Comparison of ENCODE assay signal across 11 mouse cellular contexts in the genomic region with DNA sequence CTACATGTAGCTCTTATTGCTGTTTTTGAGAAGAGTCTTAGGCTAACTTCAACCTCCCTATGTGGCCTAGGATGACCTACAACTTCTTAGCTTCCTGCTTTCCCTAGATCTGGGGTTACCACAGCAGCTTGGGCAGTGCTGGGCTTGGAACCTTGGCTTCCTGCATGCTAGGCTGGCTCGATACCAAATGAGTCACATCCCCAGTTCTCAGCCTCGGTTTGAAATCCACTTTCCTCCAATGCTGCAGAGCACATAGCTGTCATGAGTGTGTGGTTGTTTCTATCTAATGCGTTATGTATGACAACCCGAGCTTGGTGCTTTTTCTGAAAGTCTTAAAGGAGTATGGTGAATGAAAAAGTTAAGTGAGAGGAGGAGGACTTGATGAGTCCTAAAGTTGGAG. TPM values are rescaled to one million over a fixed set of nuclear protein-coding genes. Genes with fewer than 3 reads are reported as not detected.
DNase-seq lines count a peak whose midpoint lies in the region; ATAC-seq and TF ChIP-seq lines count a peak whose summit lies in the region.
"Had no signal": no experiment of that assay in that cellular context is flagged by ENCODE, and none has a peak within 500 bp of the region (broad histone marks: within the 10 kb centered on the region; RNA-seq: fewer than 3 reads in every experiment).

No protein-coding gene starts in this region.

- no peak for TF ChIP-seq CTCF in lung, embryonic 14.5 days (IDR thresholded peaks at IDR 0.05; ENCODE audit: low read depth)

- H3K4me3 ChIP-seq in heart, embryonic 11.5 days (ENCODE audit: low read depth, low read length), result no peak overlapping the region
- H3K4me3 ChIP-seq in lung, embryonic 14.5 days (ENCODE audit: low read depth, low read length), result no peak overlapping the region
- H3K4me3 ChIP-seq: hindbrain, embryonic 15.5 days had no signal

- H3K27ac ChIP-seq in heart, embryonic 11.5 days (ENCODE audit: low read depth, low read length), result no peak overlapping the region
- no peak overlapping the region for H3K27ac ChIP-seq in lung, embryonic 14.5 days (ENCODE audit: low read depth)
- H3K27ac ChIP-seq: hindbrain, embryonic 15.5 days; macrophage had no signal

- no peaks in the 10 kb centered on the region for H3K4me1 ChIP-seq in heart, embryonic 11.5 days (ENCODE audit: control insufficient read depth, insufficient read depth, low read length)
- no peaks in the 10 kb centered on the region for H3K4me1 ChIP-seq in lung, embryonic 14.5 days (ENCODE audit: insufficient read depth)
- H3K4me1 ChIP-seq: hindbrain, embryonic 15.5 days had no signal

- WGBS in heart, embryonic 11.5 days (ENCODE audit: insufficient replicate concordance), result 63% methylated on average over 4 of the region's 4 CpGs
- WGBS in lung, embryonic 14.5 days, result 70% methylated on average over 4 of the region's 4 CpGs

- no peaks in the 10 kb centered on the region for H3K27me3 ChIP-seq in heart, embryonic 11.5 days (ENCODE audit: control insufficient read depth, insufficient read depth, low read length)
- no peaks in the 10 kb centered on the region for H3K27me3 ChIP-seq in lung, embryonic 14.5 days (ENCODE audit: insufficient read depth, low read length)
- H3K27me3 ChIP-seq: hindbrain, embryonic 15.5 days had no signal

- no peaks in the 10 kb centered on the region for H3K9me3 ChIP-seq in heart, embryonic 11.5 days (replicated peaks; ENCODE audit: control insufficient read depth, low read length)
- H3K9me3 ChIP-seq in lung, embryonic 14.5 days (ENCODE audit: low read depth, low read length), result no peaks in the 10 kb centered on the region
- H3K9me3 ChIP-seq: hindbrain, embryonic 15.5 days had no signal

- no peaks in the 10 kb centered on the region for H3K36me3 ChIP-seq in heart, embryonic 11.5 days (ENCODE audit: control insufficient read depth, insufficient read depth, low read length)
- H3K36me3 ChIP-seq in lung, embryonic 14.5 days (ENCODE audit: insufficient read depth), result no peaks in the 10 kb centered on the region
- H3K36me3 ChIP-seq: hindbrain, embryonic 15.5 days had no signal

- peak; percentile 70 to 77 for DNase-seq in heart, adult 18-20 months
- DNase-seq in NIH3T3 (ENCODE audit: low read depth), result peak; percentile 66
- peak; percentile 51 for DNase-seq in gastrocnemius, postnatal 14 days
- DNase-seq in lung, embryonic 14.5 days, result peak; percentile 15
- no peak for DNase-seq in embryo, embryonic 10.5 days (ENCODE audit: low spot score)
- DNase-seq in neural tube, embryonic 10.5 days (ENCODE audit: extremely low spot score, low spot score), result no peak
- DNase-seq in c-Kit-positive CD71-positive TER-119-positive erythroid progenitor cells, embryonic 14.5 days (ENCODE audit: low spot score), result no peak
- DNase-seq: cerebellum, adult 9-11 months had no signal

- no peak for ATAC-seq in heart, embryonic 11.5 days (replicated peaks; ENCODE audit: insufficient number of reproducible peaks, low FRiP score, low TSS enrichment)
- ATAC-seq in lung, embryonic 14.5 days (ENCODE audit: insufficient read depth), result no peak

- H3K4me2 ChIP-seq in heart, embryonic 11.5 days, result no peak overlapping the region
- H3K4me2 ChIP-seq in lung, embryonic 14.5 days, result no peak overlapping the region
- H3K4me2 ChIP-seq: hindbrain, embryonic 15.5 days had no signal

- no peak overlapping the region for H3K9ac ChIP-seq in heart, embryonic 11.5 days (ENCODE audit: low read depth, low read length)
- no peak overlapping the region for H3K9ac ChIP-seq in lung, embryonic 14.5 days
- H3K9ac ChIP-seq: hindbrain, embryonic 15.5 days had no signal

- intact Hi-C loops in gastrocnemius, postnatal 14 days (cut with DNase I; ENCODE audit: low total_unique reads), result no loop called here

RNA-seq across cellular contexts. Expression of gene Mx1, which starts 31.4 kb away (rescaled TPM):
- 1 to 10 TPM; 1.6 to 1.9 TPM for total RNA-seq in heart, adult 18-20 months (2021)
- polyA plus RNA-seq in heart, embryonic 11.5 days (2014; fragmentation: Nextera tagmentation; extraction: Ambion mirVana), result not detected in 2 replicates
- under 1 TPM; 0.11 to 0.45 TPM for total RNA-seq in gastrocnemius, postnatal 14 days (2021)
- polyA plus RNA-seq in lung, embryonic 14.5 days (2014; fragmentation: Nextera tagmentation; extraction: Ambion mirVana), result 0.21 TPM in 1 of 2 replicates, not detected in the other

Comparison
In these comparisons a context has a peak if more than half of its experiments do, and no peak if none do; other contexts are left out.
1. DNase-seq: peak in heart, adult 18-20 months (2 of 2), NIH3T3 (single experiment), gastrocnemius, postnatal 14 days (single experiment) and lung, embryonic 14.5 days (single experiment); none in embryo, embryonic 10.5 days (single experiment), neural tube, embryonic 10.5 days (single experiment) and c-Kit-positive CD71-positive TER-119-positive erythroid progenitor cells, embryonic 14.5 days (single experiment).